Mouse (Mus musculus) MEL (cell line): ENCODE results near the gene Ms4a7.

Experiments
- GATA1 ChIP-seq: IDR thresholded peaks from 2 replicates; pipeline ENCODE4 v1.6.1; 2011; ENCODE audit warnings: low read depth, low read length, improper control_type of control experiment
- ZMIZ1 ChIP-seq: IDR thresholded peaks from 2 replicates; pipeline ENCODE4 v1.6.1; 2012; ENCODE audit warnings: low read depth, mild to moderate bottlenecking, inconsistent platforms, low read length, improper control_type of control experiment, moderate library complexity

- no peak for TF ChIP-seq ZMIZ1
- TF ChIP-seq GATA1, result no peak
Observed at GRCm38 (mm10) chr19:11292990-11293389, 43.0 kb downstream of the Ms4a7 start.
